Mouse (Mus musculus): Measurements from ENCODE around the gene Fgf12. TPM values are rescaled to one million over a fixed set of nuclear protein-coding genes. Genes with fewer than 3 reads are reported as not detected.

The Fgf12 gene
- polyA plus RNA-seq, 1 experiment from 2014 or later, result 1.4 TPM

DNA sequence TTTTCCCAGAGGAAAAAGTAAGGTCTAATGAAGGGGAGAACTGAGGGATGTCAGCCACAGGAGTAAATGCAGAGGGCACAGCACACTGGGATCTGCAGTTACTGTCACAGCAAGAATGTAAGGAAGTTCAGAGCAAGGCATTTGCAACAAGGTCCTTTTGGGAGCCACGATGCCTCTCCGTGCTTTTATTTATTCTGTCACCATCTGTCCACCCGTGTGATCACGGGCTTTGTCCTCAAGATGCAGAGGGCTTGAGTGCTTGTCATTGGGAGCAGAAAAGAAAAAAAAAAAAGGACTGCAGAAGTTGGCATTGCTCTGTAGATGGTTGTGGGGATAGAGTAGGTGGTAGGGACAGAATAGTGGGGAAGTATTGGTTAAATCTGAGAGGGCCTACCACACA is 52.5 kb downstream of the Fgf12 start:
- no peak for DNase-seq (ENCODE audit: low spot score)
- Histone ChIP-seq H3K9me3 (ENCODE audit: control insufficient read depth, low read length) (no peaks in the 10 kb centered on the region), H3K4me2 (ENCODE audit: low read length) (no peak overlapping the region), H3K4me3 (ENCODE audit: low read depth, low read length) (no peak overlapping the region), H3K27ac (ENCODE audit: low read depth) (no peak overlapping the region), H3K27me3 (replicated peaks; ENCODE audit: control insufficient read depth, insufficient read depth, low read length) (no peaks in the 10 kb centered on the region), H3K36me3 (ENCODE audit: control insufficient read depth, insufficient read depth, low read length) (no peaks in the 10 kb centered on the region), H3K9ac (ENCODE audit: low read length) (no peak overlapping the region), H3K4me1 (replicated peaks; ENCODE audit: control insufficient read depth, insufficient read depth, low read length) (no peaks in the 10 kb centered on the region)
- WGBS, result 76% methylated on average over 4 of the region's 4 CpGs
- ATAC-seq (replicated peaks; ENCODE audit: low FRiP score, low TSS enrichment, low read depth), result no peak

DNA sequence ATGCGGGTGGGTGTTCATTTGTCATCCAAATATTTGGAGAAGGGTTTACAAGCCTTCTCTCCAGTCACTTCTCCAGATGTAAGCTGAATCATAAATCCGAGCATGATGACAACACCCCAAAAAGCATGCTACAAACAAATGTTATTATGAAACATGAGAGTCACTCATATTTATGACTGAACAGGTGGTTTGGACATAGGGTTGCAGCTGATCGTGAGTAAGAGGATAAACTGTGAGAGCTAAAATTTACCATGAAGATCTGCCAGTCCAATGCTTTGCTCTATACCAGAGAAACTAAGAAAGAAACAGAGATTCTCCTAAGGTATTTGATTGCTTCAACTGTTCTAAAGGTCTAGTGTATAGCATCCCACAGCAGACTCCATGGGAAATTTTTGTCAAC is 56.0 kb downstream of the Fgf12 start:
- Histone ChIP-seq H3K4me1 (replicated peaks; ENCODE audit: control insufficient read depth, insufficient read depth, low read length) (no peaks in the 10 kb centered on the region), H3K9ac (ENCODE audit: low read length) (no peak overlapping the region), H3K9me3 (ENCODE audit: control insufficient read depth, low read length) (no peaks in the 10 kb centered on the region), H3K4me2 (ENCODE audit: low read length) (no peak overlapping the region), H3K27ac (ENCODE audit: low read depth) (no peak overlapping the region), H3K4me3 (ENCODE audit: low read depth, low read length) (no peak overlapping the region), H3K27me3 (replicated peaks; ENCODE audit: control insufficient read depth, insufficient read depth, low read length) (no peaks in the 10 kb centered on the region), H3K36me3 (ENCODE audit: control insufficient read depth, insufficient read depth, low read length) (no peaks in the 10 kb centered on the region)
- WGBS, result 61% methylated on average over 3 of the region's 3 CpGs
- DNase-seq (ENCODE audit: low spot score) (no peak), ATAC-seq (replicated peaks; ENCODE audit: low FRiP score, low TSS enrichment, low read depth) (no peak)

DNA sequence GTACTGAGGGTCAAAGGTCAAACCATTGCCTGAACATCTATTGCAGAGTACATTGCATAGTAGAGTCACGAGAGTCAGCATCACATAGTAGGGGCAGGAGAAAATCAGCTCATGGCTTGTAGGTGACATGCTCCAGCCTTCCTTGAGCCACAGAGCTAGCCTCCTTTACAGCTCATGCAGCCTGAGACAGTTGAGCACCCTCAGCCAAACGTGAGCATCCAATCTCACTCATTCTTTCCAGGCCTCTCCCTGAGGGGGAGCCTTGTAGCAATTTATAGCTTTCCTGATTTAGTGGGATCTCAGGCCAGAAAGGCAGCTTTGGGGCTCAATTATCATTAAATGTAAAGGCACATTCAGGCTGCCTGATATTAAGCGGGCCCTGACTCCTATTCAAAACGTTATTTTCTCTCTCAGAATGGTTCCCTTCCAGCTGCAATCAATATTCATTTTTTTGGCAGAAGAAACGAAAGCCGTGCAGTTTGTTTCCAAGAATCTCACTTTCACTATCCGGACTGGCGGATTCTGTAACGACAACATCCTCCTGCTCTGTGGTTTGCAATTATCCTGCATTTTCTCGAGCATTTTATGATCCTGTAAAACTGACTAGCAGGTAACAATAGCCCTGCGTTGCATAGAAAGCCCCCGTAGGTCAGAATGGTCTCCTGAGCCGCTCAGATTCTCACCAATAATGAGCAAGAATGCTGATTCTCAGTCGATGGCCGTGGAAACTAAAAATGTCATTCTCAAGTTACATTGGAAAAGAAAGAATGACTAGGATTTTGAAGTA is 58.6 kb downstream of the Fgf12 start:
- no peak for ATAC-seq (replicated peaks; ENCODE audit: low FRiP score, low TSS enrichment, low read depth)
- H3K4me3 ChIP-seq (ENCODE audit: low read depth, low read length), result no peak overlapping the region
- no peaks in the 10 kb centered on the region for H3K36me3 ChIP-seq (ENCODE audit: control insufficient read depth, insufficient read depth, low read length)
- 56% methylated on average over 15 of the region's 15 CpGs for WGBS
- H3K9me3 ChIP-seq (ENCODE audit: control insufficient read depth, low read length), result no peaks in the 10 kb centered on the region
- H3K4me1 ChIP-seq (replicated peaks; ENCODE audit: control insufficient read depth, insufficient read depth, low read length), result no peaks in the 10 kb centered on the region
- no peak for DNase-seq (ENCODE audit: low spot score)
- H3K27me3 ChIP-seq (replicated peaks; ENCODE audit: control insufficient read depth, insufficient read depth, low read length), result no peaks in the 10 kb centered on the region
- no peak overlapping the region for H3K9ac ChIP-seq (ENCODE audit: low read length)
- no peak overlapping the region; the same call in 1 of the 2 replicates for H3K4me2 ChIP-seq (ENCODE audit: low read length)
- H3K27ac ChIP-seq (ENCODE audit: low read depth), result no peak overlapping the region

DNA sequence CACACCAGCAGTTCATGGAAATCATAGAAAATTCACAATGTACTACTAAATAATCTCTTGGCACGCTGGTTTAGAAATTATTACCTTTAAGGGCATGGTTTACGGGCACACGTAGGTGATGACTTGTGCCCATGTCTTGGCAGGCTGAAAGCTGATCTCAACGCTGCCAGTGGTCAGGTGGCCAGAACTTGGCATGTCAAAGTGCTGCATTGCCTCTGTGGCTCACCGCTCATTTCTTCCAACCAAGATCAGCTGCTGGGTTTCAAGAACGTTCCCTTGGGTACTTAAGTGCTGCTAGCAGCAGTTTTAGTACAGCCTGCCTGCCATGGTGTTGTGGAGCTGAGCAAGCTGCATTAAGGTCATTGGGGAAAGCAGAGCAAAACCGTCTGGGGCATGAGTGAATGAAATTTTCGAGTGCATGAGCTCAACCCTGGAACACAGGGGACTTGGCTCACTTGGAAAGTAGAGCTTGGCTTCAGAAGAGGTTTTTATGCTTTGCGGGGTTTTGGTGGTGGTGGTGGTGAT is 63.9 kb downstream of the Fgf12 start:
- no peak overlapping the region for H3K27ac ChIP-seq (ENCODE audit: low read depth)
- no peaks in the 10 kb centered on the region for H3K27me3 ChIP-seq (replicated peaks; ENCODE audit: control insufficient read depth, insufficient read depth, low read length)
- DNase-seq (ENCODE audit: low spot score) (no peak), ATAC-seq (replicated peaks; ENCODE audit: low FRiP score, low TSS enrichment, low read depth) (no peak)
- H3K36me3 ChIP-seq (ENCODE audit: control insufficient read depth, insufficient read depth, low read length), result no peaks in the 10 kb centered on the region
- H3K4me1 ChIP-seq (replicated peaks; ENCODE audit: control insufficient read depth, insufficient read depth, low read length), result no peaks in the 10 kb centered on the region
- H3K9me3 ChIP-seq (ENCODE audit: control insufficient read depth, low read length), result no peaks in the 10 kb centered on the region
- no peak overlapping the region for H3K4me3 ChIP-seq (ENCODE audit: low read depth, low read length)
- WGBS, result 85% methylated on average over 9 of the region's 9 CpGs
- no peak overlapping the region for H3K9ac ChIP-seq (ENCODE audit: low read length)
- H3K4me2 ChIP-seq (ENCODE audit: low read length), result no peak overlapping the region

DNA sequence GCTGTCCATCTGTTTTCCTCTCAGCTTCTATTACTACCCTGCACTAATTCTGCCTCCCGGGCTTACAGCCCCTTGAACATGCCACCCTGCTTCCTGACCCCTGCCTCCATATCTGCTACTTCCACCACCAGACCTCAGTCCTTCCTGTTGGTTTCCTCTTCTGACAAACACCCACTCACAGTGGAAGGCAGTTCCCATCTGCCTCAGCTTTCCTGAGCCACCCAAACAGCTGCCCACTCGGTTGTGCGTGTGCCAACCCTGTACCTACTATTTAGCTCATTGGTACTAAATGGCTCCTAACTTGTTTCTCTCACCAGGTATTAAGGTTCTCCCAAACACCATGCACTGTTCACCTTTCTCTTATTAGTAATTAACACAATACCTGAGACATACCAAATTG is 71.2 kb downstream of the Fgf12 start:
- ATAC-seq (replicated peaks; ENCODE audit: low FRiP score, low TSS enrichment, low read depth), result no peak

DNA sequence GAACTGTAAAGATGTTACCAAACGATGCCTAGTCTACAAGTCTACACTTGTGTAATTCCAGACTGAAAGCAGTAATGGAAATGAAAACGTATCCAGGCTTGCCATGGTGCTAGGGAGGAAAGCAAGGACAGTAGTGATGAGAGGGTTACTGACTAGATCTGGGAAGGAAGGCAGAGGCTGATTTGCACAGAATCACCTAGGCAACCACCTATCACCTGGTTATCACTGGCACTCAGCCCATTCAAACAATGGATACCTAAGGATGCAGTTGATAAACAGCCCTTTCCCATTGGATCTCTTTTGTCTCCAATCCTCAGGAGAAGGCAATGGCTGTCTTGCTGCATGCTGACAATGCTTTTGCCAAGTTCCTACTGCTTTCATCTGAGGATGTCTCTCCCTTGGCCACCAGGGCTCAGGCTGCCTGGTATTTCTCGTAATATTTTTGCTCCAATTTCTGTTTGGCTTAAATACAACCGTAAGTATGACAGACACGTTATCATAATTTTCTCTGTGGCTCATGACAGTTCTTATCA is 84.0 kb downstream of the Fgf12 start:
- Histone ChIP-seq H3K4me3 (ENCODE audit: low read depth, low read length) (no peak overlapping the region), H3K9me3 (ENCODE audit: control insufficient read depth, low read length) (no peaks in the 10 kb centered on the region), H3K4me2 (ENCODE audit: low read length) (no peak overlapping the region), H3K27me3 (replicated peaks; ENCODE audit: control insufficient read depth, insufficient read depth, low read length) (no peaks in the 10 kb centered on the region), H3K9ac (ENCODE audit: low read length) (no peak overlapping the region), H3K27ac (ENCODE audit: low read depth) (no peak overlapping the region), H3K4me1 (replicated peaks; ENCODE audit: control insufficient read depth, insufficient read depth, low read length) (no peaks in the 10 kb centered on the region), H3K36me3 (ENCODE audit: control insufficient read depth, insufficient read depth, low read length) (no peaks in the 10 kb centered on the region)
- DNase-seq (ENCODE audit: low spot score), result no peak
- no peak for ATAC-seq (replicated peaks; ENCODE audit: low FRiP score, low TSS enrichment, low read depth)
- WGBS, result 82% methylated on average over 5 of the region's 5 CpGs

More for the DNA sequence above, 71.2 kb downstream of the Fgf12 start:
- no peaks in the 10 kb centered on the region for H3K27me3 ChIP-seq (replicated peaks; ENCODE audit: control insufficient read depth, insufficient read depth, low read length)
- H3K9me3 ChIP-seq (ENCODE audit: control insufficient read depth, low read length), result no peaks in the 10 kb centered on the region
- 88% methylated on average over 3 of the region's 3 CpGs for WGBS
- H3K36me3 ChIP-seq (ENCODE audit: control insufficient read depth, insufficient read depth, low read length), result no peaks in the 10 kb centered on the region
- no peak overlapping the region for H3K4me3 ChIP-seq (ENCODE audit: low read depth, low read length)
- no peak overlapping the region for H3K9ac ChIP-seq (ENCODE audit: low read length)
- DNase-seq (ENCODE audit: low spot score), result no peak
- no peak overlapping the region for H3K4me2 ChIP-seq (ENCODE audit: low read length)
- no peaks in the 10 kb centered on the region for H3K4me1 ChIP-seq (replicated peaks; ENCODE audit: control insufficient read depth, insufficient read depth, low read length)
- H3K27ac ChIP-seq (ENCODE audit: low read depth), result no peak overlapping the region

DNA sequence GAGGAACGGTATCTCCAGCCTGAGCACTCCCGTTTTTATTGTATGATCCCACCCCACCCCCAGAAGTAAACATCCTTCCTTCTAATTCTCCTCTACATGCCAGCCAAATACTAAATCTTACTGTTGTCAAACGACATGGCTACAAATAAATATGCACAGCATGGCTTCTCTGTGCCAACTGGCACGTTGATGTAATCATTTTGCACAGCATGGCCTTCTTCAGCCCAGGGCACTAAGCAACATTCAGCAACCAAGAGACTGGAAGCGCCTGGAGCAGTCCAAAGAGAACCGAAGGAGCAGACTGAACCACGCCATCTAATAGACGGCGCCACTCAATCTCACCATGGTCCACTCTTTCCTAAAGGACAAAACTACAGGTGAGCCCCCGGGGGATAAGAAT is 100.2 kb downstream of the Fgf12 start:
- no peak overlapping the region for H3K4me3 ChIP-seq (ENCODE audit: low read depth, low read length)
- DNase-seq (ENCODE audit: low spot score), result no peak
- no peak overlapping the region for H3K27ac ChIP-seq (ENCODE audit: low read depth)
- no peaks in the 10 kb centered on the region for H3K9me3 ChIP-seq (ENCODE audit: control insufficient read depth, low read length)
- H3K36me3 ChIP-seq (ENCODE audit: control insufficient read depth, insufficient read depth, low read length), result no peaks in the 10 kb centered on the region
- H3K27me3 ChIP-seq (replicated peaks; ENCODE audit: control insufficient read depth, insufficient read depth, low read length), result no peaks in the 10 kb centered on the region
- no peak overlapping the region for H3K4me2 ChIP-seq (ENCODE audit: low read length)
- no peak for ATAC-seq (replicated peaks; ENCODE audit: low FRiP score, low TSS enrichment, low read depth)
- no peaks in the 10 kb centered on the region for H3K4me1 ChIP-seq (replicated peaks; ENCODE audit: control insufficient read depth, insufficient read depth, low read length)
- H3K9ac ChIP-seq (ENCODE audit: low read length), result no peak overlapping the region
- WGBS, result 89% methylated on average over 10 of the region's 10 CpGs

DNA sequence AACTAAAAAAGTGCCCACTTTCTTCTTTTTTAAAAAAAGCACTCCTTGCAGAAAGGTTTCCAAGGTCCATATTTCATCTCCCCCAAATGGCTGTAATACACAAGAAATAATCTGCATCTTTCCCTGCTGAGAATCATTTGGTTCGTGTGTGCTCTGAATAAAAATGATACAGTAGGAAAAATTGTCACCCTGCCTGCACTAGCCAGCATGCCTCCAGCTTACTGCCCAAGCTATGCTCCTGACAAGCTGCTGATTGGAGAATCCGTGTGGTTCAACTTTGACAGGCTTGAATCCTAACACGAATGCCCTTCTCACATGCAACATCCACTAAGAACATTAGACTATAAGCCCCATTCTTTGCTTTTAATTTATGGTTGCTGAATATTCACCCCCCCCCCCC is 102.3 kb downstream of the Fgf12 start:
- Histone ChIP-seq H3K9ac (ENCODE audit: low read length) (no peak overlapping the region), H3K4me3 (ENCODE audit: low read depth, low read length) (no peak overlapping the region), H3K27me3 (replicated peaks; ENCODE audit: control insufficient read depth, insufficient read depth, low read length) (no peaks in the 10 kb centered on the region), H3K4me2 (ENCODE audit: low read length) (no peak overlapping the region), H3K4me1 (replicated peaks; ENCODE audit: control insufficient read depth, insufficient read depth, low read length) (no peaks in the 10 kb centered on the region), H3K27ac (ENCODE audit: low read depth) (no peak overlapping the region), H3K36me3 (ENCODE audit: control insufficient read depth, insufficient read depth, low read length) (no peaks in the 10 kb centered on the region), H3K9me3 (ENCODE audit: control insufficient read depth, low read length) (no peaks in the 10 kb centered on the region)
- ATAC-seq (replicated peaks; ENCODE audit: low FRiP score, low TSS enrichment, low read depth), result no peak
- no peak for DNase-seq (ENCODE audit: low spot score)
- 60% methylated on average over 3 of the region's 3 CpGs for WGBS

DNA sequence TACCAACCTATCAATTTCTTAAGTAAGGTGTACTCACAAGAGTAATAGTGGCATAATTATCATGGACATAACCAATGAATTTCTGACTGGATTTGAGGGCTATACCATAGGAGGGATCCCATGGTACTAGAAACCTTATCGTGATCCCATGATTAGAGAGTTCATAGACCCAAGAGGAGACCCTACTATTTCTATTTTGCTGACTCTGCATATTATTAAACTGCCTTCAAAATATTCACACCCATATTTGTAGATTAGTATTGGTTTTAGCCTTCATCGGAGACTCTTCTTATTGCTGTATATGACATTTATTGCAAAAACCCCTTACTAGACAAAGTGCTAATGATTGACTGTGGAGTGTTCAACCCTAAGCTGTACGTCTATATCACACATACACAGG is 107.8 kb downstream of the Fgf12 start:
- no peak overlapping the region for H3K4me3 ChIP-seq (ENCODE audit: low read depth, low read length)
- no peak overlapping the region for H3K27ac ChIP-seq (ENCODE audit: low read depth)
- no peak for DNase-seq (ENCODE audit: low spot score)
- no peak overlapping the region for H3K9ac ChIP-seq (ENCODE audit: low read length)
- no peak overlapping the region for H3K4me2 ChIP-seq (ENCODE audit: low read length)
- WGBS, result 86% methylated on average over 3 of the region's 3 CpGs
- H3K27me3 ChIP-seq (replicated peaks; ENCODE audit: control insufficient read depth, insufficient read depth, low read length), result no peaks in the 10 kb centered on the region
- H3K9me3 ChIP-seq (ENCODE audit: control insufficient read depth, low read length), result no peaks in the 10 kb centered on the region
- no peaks in the 10 kb centered on the region for H3K4me1 ChIP-seq (replicated peaks; ENCODE audit: control insufficient read depth, insufficient read depth, low read length)
- ATAC-seq (replicated peaks; ENCODE audit: low FRiP score, low TSS enrichment, low read depth), result no peak
- no peaks in the 10 kb centered on the region for H3K36me3 ChIP-seq (ENCODE audit: control insufficient read depth, insufficient read depth, low read length)

All from intestine, embryonic 14.5 days (tissue).